ENCODE assay signal across 46 mouse cellular contexts in the genomic region with DNA sequence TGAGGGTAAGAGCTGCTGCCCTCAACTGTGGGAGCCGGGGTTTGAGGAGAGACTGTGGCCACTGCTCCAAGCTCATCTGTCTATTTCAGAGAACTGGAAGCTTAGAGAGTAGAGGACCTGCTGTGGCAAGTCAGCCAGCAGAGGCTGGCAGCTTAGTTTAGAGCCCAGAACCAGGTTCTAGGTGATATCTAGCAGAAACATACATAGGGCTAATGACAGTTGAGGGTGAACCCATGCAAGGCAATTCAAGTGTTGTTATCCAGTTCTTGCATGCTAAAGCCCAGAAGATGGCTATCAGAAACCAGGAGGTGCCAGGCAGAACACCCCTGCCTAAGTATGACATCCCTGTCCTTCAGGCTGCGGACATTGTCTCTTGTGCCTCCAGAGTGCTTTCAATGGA. TPM values are rescaled to one million over a fixed set of nuclear protein-coding genes. Genes with fewer than 3 reads are reported as not detected.
"Had no signal": no experiment of that assay in that cellular context is flagged by ENCODE, and none has a peak within 500 bp of the region (broad histone marks: within the 10 kb centered on the region; RNA-seq: fewer than 3 reads in every experiment).

No protein-coding gene starts in this region.

- H3K4me1 ChIP-seq: limb, embryonic 12.5 days; limb, embryonic 13.5 days; limb, embryonic 15.5 days; lung, embryonic 15.5 days had no signal

- H3K4me3 ChIP-seq: left cerebral cortex, adult 2 months; limb, embryonic 10.5 days; limb, embryonic 12.5 days; limb, embryonic 13.5 days; limb, embryonic 15.5 days; liver, embryonic 12.5 days; liver, embryonic 13.5 days; liver, embryonic 15.5 days; lung, embryonic 15.5 days; midbrain, embryonic 10.5 days; midbrain, embryonic 12.5 days; midbrain, embryonic 13.5 days; midbrain, embryonic 15.5 days; myocyte; neural tube, embryonic 12.5 days had no signal

- ATAC-seq: liver, embryonic 12.5 days; liver, postnatal 0 days; lung, postnatal 0 days; midbrain, embryonic 13.5 days; midbrain, embryonic 15.5 days; midbrain, embryonic 16.5 days had no signal

- H3K27me3 ChIP-seq: limb, embryonic 12.5 days; limb, embryonic 13.5 days; limb, embryonic 15.5 days; liver, embryonic 12.5 days; liver, embryonic 13.5 days; liver, embryonic 15.5 days; lung, embryonic 15.5 days; megakaryocyte, embryonic 14.5 days; midbrain, embryonic 12.5 days; midbrain, embryonic 13.5 days; midbrain, embryonic 15.5 days; neural tube, embryonic 12.5 days had no signal

- H3K27ac ChIP-seq: left cerebral cortex, adult 2 months; limb, embryonic 10.5 days; limb, embryonic 12.5 days; limb, embryonic 13.5 days; limb, embryonic 15.5 days; liver, embryonic 12.5 days; liver, embryonic 13.5 days; liver, embryonic 14.5 days; liver, embryonic 15.5 days; lung, embryonic 15.5 days; macrophage; midbrain, embryonic 10.5 days; midbrain, embryonic 12.5 days; midbrain, embryonic 13.5 days; midbrain, embryonic 15.5 days; neural tube, embryonic 12.5 days had no signal

- DNase-seq: left cerebral cortex, postnatal 4 days; liver; liver, embryonic 13.5 days; liver, postnatal 0 days; lung, adult 18-20 months; lung, adult 2 months; lung, embryonic 14.5 days; lung, postnatal 10 days; lung, postnatal 14 days; lung, postnatal 36 days; lung, postnatal 4 days; midbrain, embryonic 14.5 days had no signal

- H3K9me3 ChIP-seq: limb, embryonic 10.5 days; limb, embryonic 12.5 days; limb, embryonic 13.5 days; limb, embryonic 15.5 days; liver, embryonic 12.5 days; liver, embryonic 13.5 days; liver, embryonic 15.5 days; lung, embryonic 15.5 days; megakaryocyte, embryonic 14.5 days; midbrain, embryonic 10.5 days; midbrain, embryonic 12.5 days; midbrain, embryonic 13.5 days; midbrain, embryonic 15.5 days; neural tube, embryonic 12.5 days had no signal

- H3K36me3 ChIP-seq: limb, embryonic 10.5 days; limb, embryonic 12.5 days; limb, embryonic 13.5 days; limb, embryonic 15.5 days; liver, embryonic 13.5 days; liver, embryonic 15.5 days; lung, embryonic 15.5 days; midbrain, embryonic 10.5 days; midbrain, embryonic 12.5 days; midbrain, embryonic 13.5 days; midbrain, embryonic 15.5 days; neural tube, embryonic 12.5 days had no signal

- H3K9ac ChIP-seq: limb, embryonic 12.5 days; limb, embryonic 13.5 days; limb, embryonic 15.5 days; liver, embryonic 12.5 days; liver, embryonic 13.5 days; liver, embryonic 14.5 days; liver, embryonic 15.5 days; liver, postnatal 0 days; lung, embryonic 14.5 days; lung, embryonic 15.5 days; midbrain, embryonic 12.5 days; midbrain, embryonic 13.5 days; midbrain, embryonic 15.5 days; neural tube, embryonic 12.5 days had no signal

RNA-seq across cellular contexts. Expression of gene Lrcol1, which starts 58.0 kb away (rescaled TPM):
- total RNA-seq: left cerebral cortex, adult 2 months; left cerebral cortex, adult 8-10 months; left cerebral cortex, postnatal 10 days; left cerebral cortex, postnatal 14 days; left cerebral cortex, postnatal 25 days; left cerebral cortex, postnatal 36 days; left cerebral cortex, postnatal 4 days; liver, adult 2 months; megakaryocyte, adult 5-6 weeks; midbrain, postnatal 0 days; monocyte, adult 5-6 weeks had no signal
- polyA plus RNA-seq: limb, embryonic 10.5 days; limb, embryonic 11.5 days; limb, embryonic 12.5 days; limb, embryonic 13.5 days; limb, embryonic 14.5 days; limb, embryonic 15.5 days; liver, adult 2 months; liver, embryonic 11.5 days; liver, embryonic 12.5 days; liver, embryonic 13.5 days; liver, embryonic 14.5 days; liver, embryonic 15.5 days; liver, embryonic 16.5 days; liver, postnatal 0 days; macrophage; midbrain, embryonic 10.5 days; midbrain, embryonic 11.5 days; midbrain, embryonic 12.5 days; midbrain, embryonic 13.5 days; midbrain, embryonic 14.5 days; midbrain, embryonic 15.5 days; midbrain, embryonic 16.5 days; midbrain, postnatal 0 days; myocyte; neural tube, embryonic 11.5 days; neural tube, embryonic 12.5 days had no signal

RNA-seq across cellular contexts. Expression of gene P2rx2, which starts 59.5 kb away (rescaled TPM):
- total RNA-seq: left cerebral cortex, postnatal 36 days; liver, adult 2 months; monocyte, adult 5-6 weeks had no signal
- polyA plus RNA-seq: liver, embryonic 12.5 days; liver, embryonic 13.5 days; liver, embryonic 15.5 days; liver, embryonic 16.5 days; macrophage had no signal
